Mouse (Mus musculus) Patski (cell line): Measurements from ENCODE around the gene Lck. TPM values are rescaled to one million over a fixed set of nuclear protein-coding genes. Genes with fewer than 3 reads are reported as not detected.

Source experiments
- ATAC-seq: fragments of 100-300 bp; one replicate; pipeline ENCODE4 v1.8.0; 2021
- CTCF ChIA-PET: fragments of 350-600 bp; sonication (Branson Sonifier 250); formaldehyde crosslinking; loops from one replicate; lab custom pipeline; 2022; ENCODE audit warnings: inconsistent platforms; lab: Charles Lee
- POLR2A ChIA-PET: fragments of 350-600 bp; sonication (Branson Sonifier 250); formaldehyde crosslinking; loops from one replicate; lab custom pipeline; 2022; ENCODE audit warnings: antibody characterized with exemption, inconsistent platforms; lab: Charles Lee
- DNase-seq: peaks from one replicate; pipeline ENCODE4 v3.0.0-alpha.2; 2011; ENCODE audit warnings: low read depth, low spot score
- H3K27me3 ChIP-seq: fragments of 371-371 bp; one replicate; pipeline ENCODE4 v1.5.1; 2021
- CTCF ChIP-seq: fragments of 100-300 bp; IDR thresholded peaks from one replicate; pipeline ENCODE4 v1.5.1; 2021
- in situ Hi-C: fragments of 300-500 bp; cut with MboI; formaldehyde crosslinking; loops from 3 replicates; pipeline ENCODE4 v1.11.1; 2018; ENCODE audit warnings: low pct_unique_long_range_greater_than_20kb, mixed read lengths
- polyA plus RNA-seq: library from polyadenylated mRNA; unstranded; gene quantifications from one replicate; pipeline ENCODE4 v1.2.3, GENCODE M21; 2021

Lck gene
- polyA plus RNA-seq, 1 experiment from 2014 or later = 0.12 TPM

DNA sequence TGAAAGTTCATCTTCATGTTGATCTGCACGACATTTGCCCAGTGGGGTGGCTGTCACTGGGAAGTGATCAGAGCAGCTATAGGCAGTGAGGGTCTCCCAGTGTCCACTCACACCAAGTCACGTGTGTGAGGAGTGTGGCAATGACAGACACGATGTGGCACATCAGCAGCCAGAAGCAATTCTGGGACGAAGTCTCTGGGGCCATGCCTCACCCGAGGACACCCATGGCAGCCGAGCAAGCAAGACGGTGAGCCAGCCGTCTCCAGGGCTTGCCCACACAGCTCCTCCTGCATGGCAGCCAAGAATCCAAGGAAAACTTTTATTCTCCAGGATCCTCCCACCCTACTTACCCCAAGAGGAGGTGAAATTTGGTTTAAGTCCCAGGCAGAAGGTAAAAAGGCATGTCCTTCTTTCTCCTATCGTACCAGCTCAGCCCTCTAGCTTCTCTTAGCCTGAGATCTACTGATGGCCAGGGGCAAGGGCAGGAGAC, 42.4 kb upstream of the Lck start:
- TF ChIP-seq CTCF = no peak
- in situ Hi-C loops = no loop called here
- no peak for ATAC-seq
- ChIA-PET CTCF (no interaction called here), POLR2A (interaction anchor here (0.6 to 1.4 kb wide), 2 partner anchors 7 to 10 kb away, joined by 3 to 6 read pairs; no protein-coding TSS in a partner anchor)
- DNase-seq = no peak
- H3K27me3 ChIP-seq = no peaks in the 10 kb centered on the region

- ATAC-seq (no peak), DNase-seq (no peak)
- TF ChIP-seq CTCF = no peak
- POLR2A ChIA-PET = no interaction called here
- CTCF ChIA-PET = no interaction called here
- in situ Hi-C loops = no loop called here
- H3K27me3 ChIP-seq = no peaks in the 10 kb centered on the region
These were observed 40.7 kb upstream of the Lck start, which contains the start of gene Dcdc2b for GRCm38 (mm10) chr4:129614093-129614492. Dcdc2b (minus strand) TSS chr4:129614257.

DNA sequence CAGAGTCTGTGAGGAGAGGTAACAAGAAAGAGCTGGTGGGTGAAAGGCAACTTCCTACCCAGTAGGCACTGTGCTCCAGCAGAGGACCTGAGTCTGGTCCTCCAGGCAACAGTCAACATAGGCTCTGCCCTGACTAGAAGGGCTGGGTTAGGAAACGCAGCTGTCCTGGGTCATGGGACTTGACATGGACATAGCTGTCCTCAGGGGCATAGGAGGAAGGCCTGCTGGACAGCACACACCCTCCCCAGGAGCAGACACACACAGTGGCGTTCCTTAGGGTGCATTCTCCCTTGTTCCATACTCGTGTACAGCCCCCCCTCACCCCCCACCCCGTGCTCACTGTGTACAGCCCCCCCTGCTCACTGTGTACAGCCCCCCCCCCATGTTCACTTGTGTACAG, 37.0 kb upstream of the Lck start:
- in situ Hi-C loops = no loop called here
- DNase-seq (no peak), ATAC-seq (no peak)
- TF ChIP-seq CTCF = no peak
- ChIA-PET CTCF (no interaction called here), POLR2A (interaction anchor here (0.6 to 0.9 kb wide), 2 partner anchors 13 to 57 kb away, joined by 3 to 4 read pairs; no protein-coding TSS in a partner anchor)
- H3K27me3 ChIP-seq = no peaks in the 10 kb centered on the region

GRCm38 (mm10) chr4:129610026-129610425, 36.6 kb upstream of the Lck start:
- in situ Hi-C loops = no loop called here
- DNase-seq (no peak), ATAC-seq (no peak)
- ChIA-PET POLR2A (interaction anchor here (0.9 kb wide), 1 partner anchor 13 kb away, joined by 3 read pairs; no protein-coding TSS in a partner anchor), CTCF (interaction anchor here (1.8 to 2.6 kb wide), 2 partner anchors 28 to 32 kb away, joined by 5 to 19 read pairs; partner anchors contain the start of gene Fam167b)
- TF ChIP-seq CTCF = no peak
- no peaks in the 10 kb centered on the region for H3K27me3 ChIP-seq

DNA sequence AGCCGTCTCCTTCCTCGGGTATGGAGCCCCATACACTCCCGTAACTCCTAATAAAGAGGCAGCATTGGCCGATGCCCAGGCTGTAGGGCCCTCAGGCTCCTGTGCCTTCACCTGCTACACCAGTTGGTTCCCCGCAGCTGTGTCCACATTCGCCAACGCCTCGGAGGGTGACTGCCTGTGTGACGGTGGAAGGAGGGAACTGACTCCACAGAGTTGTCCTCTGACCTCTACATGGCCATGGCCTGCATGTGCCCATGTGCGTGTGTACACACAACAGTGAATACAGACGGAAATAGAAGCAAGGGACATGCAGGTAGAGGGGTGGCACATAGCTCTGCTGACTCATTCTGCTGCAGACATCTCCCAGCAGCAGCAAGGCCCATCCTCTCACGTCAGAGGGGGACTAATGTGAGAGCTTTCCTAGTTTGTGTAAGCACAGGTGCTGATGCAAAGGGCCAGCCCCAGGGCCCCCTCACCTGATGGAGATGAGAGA, 35.7 kb upstream of the Lck start:
- POLR2A ChIA-PET = interaction anchor here (0.7 to 1.0 kb wide), 2 partner anchors 8 to 11 kb away, joined by 3 read pairs; no protein-coding TSS in a partner anchor

GRCm38 (mm10) chr4:129608426-129609025, 35.1 kb upstream of the Lck start:
- CTCF ChIA-PET = interaction anchor here (0.7 to 2.6 kb wide), 18 partner anchors 8 to 153 kb away, joined by 3 to 19 read pairs (median 4); partner anchors contain the start of genes Fam167b, Hdac1 and Lck
- TF ChIP-seq CTCF = no peak
- peak; percentile 65 for ATAC-seq
- POLR2A ChIA-PET = interaction anchor here (0.7 to 1.0 kb wide), 2 partner anchors 8 to 12 kb away, joined by 3 read pairs; no protein-coding TSS in a partner anchor
- DNase-seq = no peak
- no peaks in the 10 kb centered on the region for H3K27me3 ChIP-seq
- in situ Hi-C loops = no loop called here

More for the DNA sequence above, 35.7 kb upstream of the Lck start:
- DNase-seq (no peak), ATAC-seq (no peak)
- TF ChIP-seq CTCF = no peak
- CTCF ChIA-PET = interaction anchor here (0.9 to 2.6 kb wide), 15 partner anchors 10 to 154 kb away, joined by 3 to 19 read pairs (median 4); partner anchors contain the start of genes Fam167b and Lck
- in situ Hi-C loops = no loop called here
- H3K27me3 ChIP-seq = no peaks in the 10 kb centered on the region

- no peaks in the 10 kb centered on the region for H3K27me3 ChIP-seq
- peak; percentile 67 for ATAC-seq
- no peak for TF ChIP-seq CTCF
- CTCF ChIA-PET = interaction anchor here (0.9 to 1.3 kb wide), 3 partner anchors 8 to 23 kb away, joined by 3 to 5 read pairs (median 3); no protein-coding TSS in a partner anchor
- in situ Hi-C loops = no loop called here
- no peak for DNase-seq
- POLR2A ChIA-PET = interaction anchor here (1.6 kb wide), 1 partner anchor 16 kb away, joined by 6 read pairs; no protein-coding TSS in a partner anchor
These were observed 27.1 kb upstream of the Lck start, which contains the start of the genes Eif3i and Tmem234 for GRCm38 (mm10) chr4:129600233-129601158. Eif3i (minus strand) TSS chr4:129600648. Tmem234 (plus strand) TSS chr4:129600668.

- TF ChIP-seq CTCF = no peak
- in situ Hi-C loops = loop anchor here (5.0 kb wide), 1 partner anchor 47 kb away; the partner anchor contains the start of gene Hdac1
- ChIA-PET POLR2A (no interaction called here), CTCF (no interaction called here)
- no peaks in the 10 kb centered on the region for H3K27me3 ChIP-seq
- ATAC-seq (no peak), DNase-seq (no peak)
These were observed 15.4 kb upstream of the Lck start for GRCm38 (mm10) chr4:129588865-129589264.

- POLR2A ChIA-PET = interaction anchor here (0.7 kb wide), 1 partner anchor 217 kb away, joined by 3 read pairs; no protein-coding TSS in a partner anchor
- ATAC-seq = no peak
- CTCF ChIA-PET = interaction anchor here (1.3 kb wide), 1 partner anchor 12 kb away, joined by 6 read pairs; no protein-coding TSS in a partner anchor
- in situ Hi-C loops = loop anchor here (5.0 kb wide), 1 partner anchor 45 kb away; the partner anchor contains the start of gene Hdac1
- no peak for DNase-seq
- TF ChIP-seq CTCF = no peak
- H3K27me3 ChIP-seq = no peaks in the 10 kb centered on the region
These were observed 13.5 kb upstream of the Lck start for GRCm38 (mm10) chr4:129586943-129587342.
